Mouse (Mus musculus) hindbrain, postnatal 0 days (tissue): Measurements from ENCODE around the gene Slc25a4. TPM values are rescaled to one million over a fixed set of nuclear protein-coding genes. Genes with fewer than 3 reads are reported as not detected.

ENCODE experiments used
- ATAC-seq: fragments of 200-750 bp; cut with Nextera tagmentation; 2 replicates; pipeline ENCODE4 v1.8.0; 2017; ENCODE audit warnings: mild to moderate bottlenecking, moderate TSS enrichment, moderate library complexity
- DNase-seq: peaks from one replicate; pipeline ENCODE4 v3.0.0-alpha.2; 2015; ENCODE audit warnings: low spot score
- H3K27ac ChIP-seq: fragments of 300-500 bp; sonication (generic); 2 replicates; pipeline ENCODE4 v1.5.1; 2014; ENCODE audit warnings: mild to moderate bottlenecking
- H3K27me3 ChIP-seq: fragments of 300-500 bp; sonication (generic); 2 replicates; pipeline ENCODE4 v1.6.1; 2014; ENCODE audit warnings: low read length, mixed read lengths; ENCODE audit not compliant: insufficient read depth
- H3K36me3 ChIP-seq: fragments of 300-500 bp; sonication (generic); 2 replicates; pipeline ENCODE4 v1.6.1; 2014; ENCODE audit warnings: low read length, mixed read lengths; ENCODE audit not compliant: insufficient read depth
- H3K4me1 ChIP-seq: fragments of 300-500 bp; sonication (generic); 2 replicates; pipeline ENCODE4 v1.6.1; 2014; ENCODE audit warnings: antibody characterized with exemption, low read length, mixed read lengths; ENCODE audit not compliant: insufficient read depth
- H3K4me2 ChIP-seq: fragments of 300-500 bp; sonication (generic); 2 replicates; pipeline ENCODE4 v1.6.1; 2014; ENCODE audit warnings: low read depth, mild to moderate bottlenecking, low read length, moderate library complexity, mixed read lengths
- H3K4me3 ChIP-seq: fragments of 300-500 bp; sonication (generic); 2 replicates; pipeline ENCODE4 v1.5.1; 2014; ENCODE audit warnings: low read length
- H3K9ac ChIP-seq: fragments of 300-500 bp; sonication (generic); replicated peaks from 2 replicates; pipeline ENCODE4 v1.6.1; 2014; ENCODE audit warnings: mild to moderate bottlenecking, low read length, moderate library complexity, mixed read lengths
- H3K9me3 ChIP-seq: fragments of 300-500 bp; sonication (generic); 2 replicates; pipeline ENCODE4 v1.6.1; 2016; ENCODE audit warnings: low read length, mixed read lengths
- CTCF ChIP-seq: IDR thresholded peaks from 2 replicates; pipeline ENCODE4 v1.5.1; 2016; ENCODE audit warnings: antibody characterized with exemption, control low read depth, low read depth
- WGBS: fragments of 180-500 bp; shearing (Covaris S2); extraction: QIAGEN DNeasy Blood & Tissue Kit; methylation state at CpG from one replicate; pipeline ENCODE4 v1.1.7; 2014; 5-methylcytosine and 5-hydroxymethylcytosine counted together
- polyA plus RNA-seq: library from polyadenylated mRNA; unstranded; fragments of >200 nt; fragmentation: Nextera tagmentation; extraction: Ambion mirVana; gene quantifications from 2 replicates; pipeline ENCODE4 v1.2.1, GENCODE M21; 2015
- total RNA-seq: library from RNA; depleted of rRNA; stranded (reverse); fragments of >200 nt; gene quantifications from 2 replicates; pipeline ENCODE4 v1.2.3, GENCODE M21; 2014

Gene Slc25a4
- total and polyA plus RNA-seq, 2 experiments from 2014 or later = 1,180 to 1,215 TPM

- Histone ChIP-seq H3K9ac (peak overlapping the region; percentile 92), H3K4me3 (peak overlapping the region; percentile 82)
- DNase-seq = peak; percentile 70
Observed at GRCm38 (mm10) chr8:46208354-46208753, 2.7 kb downstream of the Slc25a4 start.

GRCm38 (mm10) chr8:46206107-46206506 lies 5.0 kb downstream of the Slc25a4 start:
- Histone ChIP-seq H3K36me3 (peaks cover 48% of the 10 kb centered on the region), H3K27me3 (no peaks in the 10 kb centered on the region), H3K4me1 (peaks cover 19% of the 10 kb centered on the region), H3K9ac (no peak overlapping the region), H3K9me3 (no peaks in the 10 kb centered on the region), H3K27ac (no peak overlapping the region), H3K4me3 (no peak overlapping the region), H3K4me2 (no peak overlapping the region)
- ATAC-seq (no peak), DNase-seq (no peak)
- 92% methylated on average over 6 of the region's 6 CpGs for WGBS
- no peak for TF ChIP-seq CTCF

More at GRCm38 (mm10) chr8:46208354-46208753, 2.7 kb downstream of the Slc25a4 start:
- no peak for TF ChIP-seq CTCF
- ATAC-seq = no peak
- Histone ChIP-seq H3K27me3 (no peaks in the 10 kb centered on the region), H3K9me3 (no peaks in the 10 kb centered on the region), H3K4me1 (peaks cover 26% of the 10 kb centered on the region), H3K4me2 (peak overlapping the region; percentile 88), H3K27ac (peak overlapping the region; percentile 99; the same call in 1 of the 2 replicates), H3K36me3 (peaks cover 43% of the 10 kb centered on the region)
- WGBS = 32% methylated on average over 12 of the region's 12 CpGs

GRCm38 (mm10) chr8:46204974-46205640 lies 6.0 kb downstream of the Slc25a4 start:
- no peaks in the 10 kb centered on the region for H3K27me3 ChIP-seq
- WGBS = 78% methylated on average over 9 of the region's 9 CpGs
- no peak overlapping the region for H3K27ac ChIP-seq
- H3K36me3 ChIP-seq = peaks cover 48% of the 10 kb centered on the region
- no peak overlapping the region for H3K4me2 ChIP-seq
- no peak overlapping the region for H3K9ac ChIP-seq
- no peak for DNase-seq
- TF ChIP-seq CTCF = no peak
- no peaks in the 10 kb centered on the region for H3K9me3 ChIP-seq
- no peak overlapping the region for H3K4me3 ChIP-seq
- peaks cover 19% of the 10 kb centered on the region for H3K4me1 ChIP-seq
- ATAC-seq = 0 out of 2 replicates have a peak, but pooled peaks have one; percentile 8

DNA sequence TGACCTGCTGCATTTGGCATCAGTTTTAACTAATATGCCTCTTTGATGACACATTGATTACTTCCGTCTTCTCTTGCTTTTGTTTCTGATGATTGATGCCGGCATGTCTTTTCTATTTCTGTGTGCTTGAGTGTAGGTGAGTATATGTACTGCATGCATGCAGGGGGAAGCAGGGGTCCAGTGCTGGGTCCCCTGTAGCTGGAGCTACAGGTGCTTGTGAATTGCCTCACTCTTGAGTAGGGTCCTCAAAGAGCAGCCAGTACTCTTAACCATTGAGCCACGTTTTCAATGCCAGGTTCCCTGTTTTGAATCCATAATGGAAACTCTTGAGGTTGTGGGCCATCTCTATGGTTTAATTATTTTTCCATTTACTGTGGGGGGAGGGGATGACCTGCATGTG lies 6.8 kb downstream of the Slc25a4 start:
- peaks cover 48% of the 10 kb centered on the region for H3K36me3 ChIP-seq
- TF ChIP-seq CTCF = no peak
- no peak overlapping the region for H3K9ac ChIP-seq
- no peak overlapping the region for H3K4me3 ChIP-seq
- no peak overlapping the region for H3K27ac ChIP-seq
- DNase-seq (no peak), ATAC-seq (no peak)
- no peak overlapping the region for H3K4me2 ChIP-seq
- peaks cover 14% of the 10 kb centered on the region for H3K4me1 ChIP-seq
- WGBS = 86% methylated on average over 3 of the region's 3 CpGs
- no peaks in the 10 kb centered on the region for H3K27me3 ChIP-seq
- no peaks in the 10 kb centered on the region for H3K9me3 ChIP-seq

DNA sequence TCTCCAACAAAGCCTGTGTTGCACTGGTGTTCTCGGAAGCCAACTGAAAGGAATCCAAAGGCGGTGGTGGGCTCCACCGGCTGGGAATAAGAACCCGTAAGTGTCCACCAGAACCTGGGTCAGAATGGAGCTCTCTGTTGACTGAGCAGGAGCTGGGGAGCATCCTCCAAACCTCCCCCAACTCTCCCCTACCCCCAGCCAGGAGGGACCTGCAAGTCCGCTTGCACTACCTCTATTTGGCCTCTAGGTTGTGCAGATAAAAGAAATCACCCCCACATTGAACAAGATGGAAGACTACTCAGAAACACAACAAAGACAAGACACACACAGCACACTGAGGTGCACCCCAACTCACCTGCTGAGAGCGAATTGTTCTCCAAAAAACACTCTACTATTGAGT lies 8.7 kb downstream of the Slc25a4 start:
- H3K9ac ChIP-seq = no peak overlapping the region
- no peaks in the 10 kb centered on the region for H3K9me3 ChIP-seq
- peak; percentile 58 for TF ChIP-seq CTCF
- DNase-seq = peak; percentile 26
- H3K4me2 ChIP-seq = no peak overlapping the region
- WGBS = 86% methylated on average over 6 of the region's 6 CpGs
- no peak; the same call in 1 of the 2 replicates for ATAC-seq
- H3K4me3 ChIP-seq = no peak overlapping the region
- H3K27me3 ChIP-seq = no peaks in the 10 kb centered on the region
- no peaks in the 10 kb centered on the region for H3K4me1 ChIP-seq
- H3K27ac ChIP-seq = no peak overlapping the region
- peaks cover 32% of the 10 kb centered on the region for H3K36me3 ChIP-seq

- no peaks in the 10 kb centered on the region for H3K9me3 ChIP-seq
- DNase-seq = no peak
- no peak for TF ChIP-seq CTCF
- no peaks in the 10 kb centered on the region for H3K4me1 ChIP-seq
- H3K4me2 ChIP-seq = no peak overlapping the region
- no peaks in the 10 kb centered on the region for H3K27me3 ChIP-seq
- no peak overlapping the region for H3K9ac ChIP-seq
- ATAC-seq = no peak
- no peak overlapping the region for H3K4me3 ChIP-seq
- WGBS = 86% methylated on average over 5 of the region's 5 CpGs
- peaks cover 24% of the 10 kb centered on the region for H3K36me3 ChIP-seq
- H3K27ac ChIP-seq = no peak overlapping the region
Observed at GRCm38 (mm10) chr8:46197673-46198072, 13.4 kb downstream of the Slc25a4 start.

- DNase-seq (no peak), ATAC-seq (no peak)
- no peak overlapping the region for H3K9ac ChIP-seq
- H3K27me3 ChIP-seq = no peaks in the 10 kb centered on the region
- peaks cover 30% of the 10 kb centered on the region for H3K36me3 ChIP-seq
- H3K27ac ChIP-seq = no peak overlapping the region
- 93% methylated on average over 3 of the region's 3 CpGs for WGBS
- no peak for TF ChIP-seq CTCF
- no peak overlapping the region for H3K4me3 ChIP-seq
- H3K9me3 ChIP-seq = no peaks in the 10 kb centered on the region
- H3K4me2 ChIP-seq = no peak overlapping the region
- H3K4me1 ChIP-seq = no peaks in the 10 kb centered on the region
Observed at GRCm38 (mm10) chr8:46196877-46197276, 14.2 kb downstream of the Slc25a4 start.
